Mouse (Mus musculus) kidney, embryonic 14.5 days (tissue): ENCODE results near the gene Ccl22. TPM values are rescaled to one million over a fixed set of nuclear protein-coding genes. Genes with fewer than 3 reads are reported as not detected.

Experiments
- ATAC-seq: fragments of 200-750 bp; cut with Nextera tagmentation; 2 replicates; pipeline ENCODE4 v1.8.0; 2017; ENCODE audit warnings: moderate number of reproducible peaks, mild to moderate bottlenecking, moderate TSS enrichment, moderate library complexity; ENCODE audit not compliant: low FRiP score, low TSS enrichment
- H3K27ac ChIP-seq: fragments of 300-500 bp; sonication (generic); 2 replicates; pipeline ENCODE4 v1.5.1; 2014; ENCODE audit warnings: low read depth, mild to moderate bottlenecking, low read length, moderate library complexity, mixed read lengths
- H3K27me3 ChIP-seq: fragments of 300-500 bp; sonication (generic); 2 replicates; pipeline ENCODE4 v1.6.1; 2014; ENCODE audit warnings: mild to moderate bottlenecking, low read length; ENCODE audit not compliant: control insufficient read depth, insufficient read depth
- H3K36me3 ChIP-seq: fragments of 300-500 bp; sonication (generic); 2 replicates; pipeline ENCODE4 v1.6.1; 2014; ENCODE audit warnings: low read length, mixed read lengths; ENCODE audit not compliant: control insufficient read depth, insufficient read depth
- H3K4me1 ChIP-seq: fragments of 300-500 bp; sonication (generic); 2 replicates; pipeline ENCODE4 v1.6.1; 2014; ENCODE audit warnings: low read length, mixed read lengths; ENCODE audit not compliant: control insufficient read depth, insufficient read depth
- H3K4me2 ChIP-seq: fragments of 300-500 bp; sonication (generic); replicated peaks from 2 replicates; pipeline ENCODE4 v1.6.1; 2014; ENCODE audit warnings: low read depth, mild to moderate bottlenecking, low read length
- H3K4me3 ChIP-seq: fragments of 300-500 bp; sonication (generic); 2 replicates; pipeline ENCODE4 v1.5.1; 2014; ENCODE audit warnings: mild to moderate bottlenecking, low read length
- H3K9ac ChIP-seq: fragments of 300-500 bp; sonication (generic); 2 replicates; pipeline ENCODE4 v1.6.1; 2014; ENCODE audit warnings: low read depth, mild to moderate bottlenecking, low read length, moderate library complexity
- H3K9me3 ChIP-seq: fragments of 300-500 bp; sonication (generic); 2 replicates; pipeline ENCODE4 v1.6.1; 2016; ENCODE audit warnings: low read length; ENCODE audit not compliant: control insufficient read depth
- WGBS: fragments of 180-500 bp; shearing (Covaris S2); extraction: QIAGEN DNeasy Blood & Tissue Kit; methylation state at CpG from one replicate; pipeline ENCODE4 v1.1.7; 2014; 5-methylcytosine and 5-hydroxymethylcytosine counted together
- polyA plus RNA-seq: library from polyadenylated mRNA; unstranded; fragments of >200 nt; fragmentation: Nextera tagmentation; extraction: Ambion mirVana; gene quantifications from 2 replicates; pipeline ENCODE4 v1.2.1, GENCODE M21; 2014

Gene Ccl22
- polyA plus RNA-seq, 1 experiment from 2014 or later, result not detected

DNA sequence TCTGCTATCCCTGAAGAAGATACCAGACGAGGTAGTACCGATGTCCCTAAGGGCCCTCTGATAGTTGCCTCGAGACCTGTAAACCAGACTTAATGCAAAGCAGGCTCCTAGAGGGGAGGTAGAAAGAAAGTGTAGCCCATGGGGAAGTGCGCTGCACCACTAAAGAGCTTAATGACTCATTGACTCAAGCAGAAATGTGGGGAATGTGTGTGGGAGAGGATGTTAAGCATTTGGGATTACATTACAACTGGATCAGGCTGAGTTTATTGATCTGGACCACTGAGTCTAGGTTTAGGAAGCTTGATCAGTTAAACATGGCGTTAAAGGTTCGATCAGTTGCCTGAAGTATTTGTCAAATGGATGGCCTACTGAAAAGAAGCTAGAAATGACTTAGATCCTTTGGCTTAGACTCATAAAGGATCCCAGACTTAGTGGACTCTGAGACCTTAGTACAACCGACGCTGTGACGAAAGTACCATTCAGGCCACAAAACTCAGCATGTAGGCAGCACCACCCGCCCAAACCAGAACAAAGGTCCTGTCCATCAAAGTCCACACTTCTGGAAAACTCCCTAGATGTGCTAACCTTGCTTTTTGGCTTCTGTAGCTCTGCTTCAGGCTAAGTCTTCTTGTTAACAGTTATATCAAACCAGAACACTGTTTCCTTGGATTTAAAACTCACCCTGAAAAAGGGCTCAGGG, 44.0 kb downstream of the Ccl22 start:
- no peak for ATAC-seq
- H3K9ac ChIP-seq, result no peak overlapping the region
- H3K27ac ChIP-seq, result no peak overlapping the region
- H3K27me3 ChIP-seq, result no peaks in the 10 kb centered on the region
- no peaks in the 10 kb centered on the region for H3K4me1 ChIP-seq
- H3K4me2 ChIP-seq, result no peak overlapping the region
- H3K36me3 ChIP-seq, result no peaks in the 10 kb centered on the region
- H3K9me3 ChIP-seq, result no peaks in the 10 kb centered on the region
- H3K4me3 ChIP-seq, result no peak overlapping the region
- WGBS, result 72% methylated on average over 10 of the region's 10 CpGs

DNA sequence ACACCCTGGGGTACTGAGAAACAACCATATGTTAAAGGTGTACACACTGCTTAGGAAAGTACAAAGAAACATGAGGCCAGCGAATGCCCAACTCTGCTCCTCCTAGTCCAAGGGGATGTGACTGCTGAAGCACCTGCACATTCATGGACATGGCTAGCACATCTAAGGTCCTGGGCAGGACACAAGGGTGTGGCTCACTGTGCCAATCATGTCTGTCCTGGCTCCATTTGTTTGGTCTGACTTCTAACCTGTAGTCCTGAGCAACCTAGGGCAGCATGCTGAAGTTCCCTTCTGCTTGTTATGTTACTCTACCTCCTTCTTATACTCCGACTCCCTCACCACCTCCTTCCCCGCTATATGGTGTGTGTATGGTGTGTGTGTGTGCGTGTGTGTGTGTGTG, 49.0 kb downstream of the Ccl22 start:
- Histone ChIP-seq H3K27me3 (no peaks in the 10 kb centered on the region), H3K36me3 (no peaks in the 10 kb centered on the region), H3K9ac (no peak overlapping the region), H3K4me3 (no peak overlapping the region), H3K27ac (no peak overlapping the region), H3K4me1 (no peaks in the 10 kb centered on the region), H3K4me2 (no peak overlapping the region), H3K9me3 (no peaks in the 10 kb centered on the region)
- no peak for ATAC-seq
- WGBS, result 94% methylated on average over 4 of the region's 4 CpGs

DNA sequence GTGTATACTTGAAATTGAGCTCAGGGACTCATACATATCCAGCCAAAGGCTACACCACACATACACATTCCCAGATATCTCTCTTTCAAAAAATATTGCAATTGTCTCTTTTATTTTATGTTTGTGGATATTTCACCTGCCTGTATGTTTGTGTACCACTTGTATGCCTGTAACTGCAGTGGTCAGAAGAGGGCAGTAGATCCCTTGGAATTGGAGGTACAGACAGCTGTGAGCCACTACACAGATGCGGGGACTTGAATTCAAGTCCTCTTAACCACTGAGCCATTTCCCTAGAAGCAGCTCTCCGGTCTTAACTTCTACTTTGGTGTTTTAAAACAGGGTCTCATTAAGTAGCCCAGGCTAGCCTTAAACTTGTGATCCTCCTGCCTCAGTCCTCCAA, 49.4 kb downstream of the Ccl22 start:
- no peak for ATAC-seq
- no peaks in the 10 kb centered on the region for H3K36me3 ChIP-seq
- 96% methylated on average over 2 of the region's 2 CpGs for WGBS
- no peak overlapping the region for H3K9ac ChIP-seq
- no peaks in the 10 kb centered on the region for H3K4me1 ChIP-seq
- no peaks in the 10 kb centered on the region for H3K9me3 ChIP-seq
- no peak overlapping the region for H3K4me2 ChIP-seq
- no peaks in the 10 kb centered on the region for H3K27me3 ChIP-seq
- no peak overlapping the region for H3K27ac ChIP-seq
- no peak overlapping the region for H3K4me3 ChIP-seq

- Histone ChIP-seq H3K9ac (no peak overlapping the region), H3K4me2 (no peak overlapping the region), H3K36me3 (no peaks in the 10 kb centered on the region), H3K9me3 (no peaks in the 10 kb centered on the region), H3K27ac (no peak overlapping the region), H3K27me3 (no peaks in the 10 kb centered on the region), H3K4me3 (no peak overlapping the region), H3K4me1 (no peaks in the 10 kb centered on the region)
- ATAC-seq, result no peak
- 56% methylated on average over 7 of the region's 7 CpGs for WGBS
These were observed 55.0 kb downstream of the Ccl22 start for GRCm38 (mm10) chr8:94800278-94800968.

Other genes with a start within 250 kb of the Ccl22 start
- gene Cpne2, start 212.6 kb upstream of the Ccl22 start, polyA plus RNA-seq, result 13.2 and 13.6 TPM in 2 replicates
- gene Rspry1, start 143.7 kb upstream of the Ccl22 start, polyA plus RNA-seq, result 29.6 and 37.3 TPM in 2 replicates
- gene Fam192a, start 143.6 kb upstream of the Ccl22 start, polyA plus RNA-seq, result 60.2 and 82.1 TPM in 2 replicates
- 58.7 and 59.7 TPM in 2 replicates for gene Arl2bp, start 79.0 kb upstream of the Ccl22 start, polyA plus RNA-seq
- 13.5 and 19.3 TPM in 2 replicates for gene Pllp, start 49.3 kb upstream of the Ccl22 start, polyA plus RNA-seq
- gene Cx3cl1, start 26.4 kb downstream of the Ccl22 start, polyA plus RNA-seq, result 4.2 and 7.4 TPM in 2 replicates
- not detected in 2 replicates for gene Ccl17, start 64.9 kb downstream of the Ccl22 start, polyA plus RNA-seq
- 59.8 and 71.9 TPM in 2 replicates for gene Coq9, start 92.7 kb downstream of the Ccl22 start, polyA plus RNA-seq
- 101 and 102 TPM in 2 replicates for gene Ciapin1, start 92.8 kb downstream of the Ccl22 start, polyA plus RNA-seq
- 183 and 185 TPM in 2 replicates for gene Polr2c, start 111.9 kb downstream of the Ccl22 start, polyA plus RNA-seq
- gene Dok4, start 130.7 kb downstream of the Ccl22 start, polyA plus RNA-seq, result 14.6 and 20.6 TPM in 2 replicates
- gene Ccdc102a, start 172.5 kb downstream of the Ccl22 start, polyA plus RNA-seq, result 24.2 and 29.4 TPM in 2 replicates
- gene Adgrg5, start 178.1 kb downstream of the Ccl22 start, polyA plus RNA-seq, result not detected in 2 replicates
- 15.5 and 31.3 TPM in 2 replicates for gene Adgrg1, start 229.2 kb downstream of the Ccl22 start, polyA plus RNA-seq